Mouse (Mus musculus) regulatory T cell (primary cell): ENCODE measurements around the gene Mpi.

Experiments used
- in situ Hi-C: fragments of 300-600 bp; cut with MboI, MseI; formaldehyde crosslinking; loops from one replicate; pipeline ENCODE4 v1.15.1; 2025; ENCODE audit warnings: high pct_unique_total_duplicates

The Mpi gene

GRCm38 (mm10) chr9:57561711-57562099 lies 9.1 kb upstream of the Mpi start:
- in situ Hi-C loops: no loop called here

- in situ Hi-C loops: no loop called here
Measured at GRCm38 (mm10) chr9:57560861-57561710, 8.5 kb upstream of the Mpi start, which contains the start of gene Scamp2. TSS of gene Scamp2 (plus strand) at chr9:57560943.

GRCm38 (mm10) chr9:57560263-57560662 lies 7.7 kb upstream of the Mpi start:
- in situ Hi-C loops: no loop called here

GRCm38 (mm10) chr9:57559568-57559967 lies 7.0 kb upstream of the Mpi start:
- in situ Hi-C loops: no loop called here

GRCm38 (mm10) chr9:57558625-57559024 lies 6.1 kb upstream of the Mpi start:
- in situ Hi-C loops: no loop called here

GRCm38 (mm10) chr9:57557215-57557614 lies 4.7 kb upstream of the Mpi start:
- in situ Hi-C loops: no loop called here

GRCm38 (mm10) chr9:57554753-57555152 lies 2.2 kb upstream of the Mpi start:
- in situ Hi-C loops: no loop called here

- in situ Hi-C loops: no loop called here
Measured at GRCm38 (mm10) chr9:57553119-57553518, 556 bp upstream of the Mpi start.

GRCm38 (mm10) chr9:57550126-57550862 lies 2.3 kb downstream of the Mpi start:
- in situ Hi-C loops: no loop called here

GRCm38 (mm10) chr9:57549186-57549585 lies 3.4 kb downstream of the Mpi start:
- in situ Hi-C loops: loop anchor here (10.0 kb wide), 1 partner anchor 106 kb away; the partner anchor contains the start of gene Csk

GRCm38 (mm10) chr9:57547869-57548268 lies 4.7 kb downstream of the Mpi start:
- in situ Hi-C loops: loop anchor here (10.0 kb wide), 1 partner anchor 107 kb away; the partner anchor contains the start of gene Csk

GRCm38 (mm10) chr9:57547287-57547686 lies 5.3 kb downstream of the Mpi start:
- in situ Hi-C loops: loop anchor here (10.0 kb wide), 1 partner anchor 108 kb away; the partner anchor contains the start of gene Csk

GRCm38 (mm10) chr9:57543951-57544350 lies 8.6 kb downstream of the Mpi start:
- in situ Hi-C loops: loop anchor here (10.0 kb wide), 1 partner anchor 111 kb away; the partner anchor contains the start of gene Csk

GRCm38 (mm10) chr9:57541312-57541711 lies 11.3 kb downstream of the Mpi start:
- in situ Hi-C loops: loop anchor here (10.0 kb wide), 1 partner anchor 113 kb away; the partner anchor contains the start of gene Csk

GRCm38 (mm10) chr9:57539550-57539949 lies 13.0 kb downstream of the Mpi start:
- in situ Hi-C loops: no loop called here

GRCm38 (mm10) chr9:57537728-57538181 lies 14.8 kb downstream of the Mpi start:
- in situ Hi-C loops: no loop called here

GRCm38 (mm10) chr9:57537044-57537727 lies 15.4 kb downstream of the Mpi start, which contains the start of gene Fam219b:
TSS of gene Fam219b (plus strand) at chr9:57537528.
- in situ Hi-C loops: no loop called here

- in situ Hi-C loops: no loop called here
Measured at GRCm38 (mm10) chr9:57536362-57536761, 16.2 kb downstream of the Mpi start.

- in situ Hi-C loops: no loop called here
Measured at GRCm38 (mm10) chr9:57531946-57532345, 20.6 kb downstream of the Mpi start.

- in situ Hi-C loops: no loop called here
Measured at GRCm38 (mm10) chr9:57526435-57526834, 26.1 kb downstream of the Mpi start.

GRCm38 (mm10) chr9:57525516-57525915 lies 27.0 kb downstream of the Mpi start:
- in situ Hi-C loops: no loop called here

GRCm38 (mm10) chr9:57524439-57524838 lies 28.1 kb downstream of the Mpi start:
- in situ Hi-C loops: no loop called here
